Mouse (Mus musculus): ENCODE measurements around the gene Col2a1.

Gene Col2a1

DNA sequence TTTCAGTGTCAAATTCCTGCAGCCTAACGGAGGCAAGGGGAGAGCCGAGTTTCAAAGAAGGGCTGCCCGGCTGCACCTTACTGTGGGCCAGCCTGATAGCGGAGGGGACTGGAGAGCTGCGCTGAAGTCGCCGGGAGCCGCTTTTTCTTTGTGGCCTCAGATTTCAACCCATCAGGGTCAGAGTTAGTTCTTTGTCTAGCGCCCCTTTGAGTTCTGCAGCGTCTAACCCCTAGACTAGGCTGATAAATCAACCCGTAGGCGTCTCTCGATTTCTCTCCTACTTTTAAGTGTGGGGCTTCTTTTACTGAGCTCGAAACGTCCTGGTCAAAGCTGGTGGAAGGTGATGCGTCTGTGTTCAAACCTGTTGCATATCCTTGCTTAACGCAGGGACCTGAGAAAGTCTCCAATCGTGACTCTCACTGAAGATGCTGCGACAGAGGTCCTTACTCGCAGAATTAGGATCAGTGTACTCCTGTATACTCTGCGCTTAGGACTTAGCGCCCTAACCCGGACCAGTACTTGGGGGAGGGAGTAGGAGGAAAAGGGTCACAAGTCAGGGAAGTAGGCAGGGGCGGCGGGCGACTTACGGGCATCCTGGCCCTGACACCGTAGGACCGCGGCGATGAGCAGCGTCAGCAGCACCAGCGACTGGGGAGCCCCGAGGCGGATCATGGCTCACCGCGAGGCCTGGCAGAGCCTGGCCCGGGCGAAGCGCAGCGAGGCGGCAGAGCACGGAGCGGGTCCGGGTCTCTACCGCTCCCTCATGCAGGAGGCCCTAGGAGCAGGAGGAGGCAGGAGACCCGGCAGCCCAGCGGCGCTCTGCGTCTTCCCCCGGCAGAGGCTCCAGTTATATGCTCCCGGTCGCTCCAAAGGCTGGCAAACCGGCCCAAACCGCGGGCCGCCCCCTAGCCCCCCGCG lies at the start of gene Col2a1:
Gene Col2a1 (minus strand): TSS at position 874 of the 918 bp plus-strand sequence.
- DNase-seq = no peak

DNA sequence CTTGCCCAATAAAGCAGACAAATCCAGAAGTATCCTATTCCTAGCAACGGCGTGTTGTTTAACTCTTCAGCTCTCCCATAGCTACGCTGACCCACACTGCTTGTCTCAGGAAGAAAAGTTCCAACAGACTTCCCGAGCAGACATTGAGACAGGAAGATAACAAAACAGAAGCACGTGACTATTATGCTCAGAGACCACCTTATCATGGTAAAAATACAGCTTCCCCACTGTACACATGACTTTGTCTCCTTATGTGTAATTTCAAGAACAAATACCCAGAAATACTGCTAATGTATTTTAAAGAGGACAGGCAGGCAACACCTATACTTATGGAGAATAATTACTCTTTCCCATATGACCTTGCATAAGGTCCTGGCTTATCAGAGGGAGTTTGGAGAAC lies 47.2 kb upstream of the Col2a1 start:
- DNase-seq = no peak

DNA sequence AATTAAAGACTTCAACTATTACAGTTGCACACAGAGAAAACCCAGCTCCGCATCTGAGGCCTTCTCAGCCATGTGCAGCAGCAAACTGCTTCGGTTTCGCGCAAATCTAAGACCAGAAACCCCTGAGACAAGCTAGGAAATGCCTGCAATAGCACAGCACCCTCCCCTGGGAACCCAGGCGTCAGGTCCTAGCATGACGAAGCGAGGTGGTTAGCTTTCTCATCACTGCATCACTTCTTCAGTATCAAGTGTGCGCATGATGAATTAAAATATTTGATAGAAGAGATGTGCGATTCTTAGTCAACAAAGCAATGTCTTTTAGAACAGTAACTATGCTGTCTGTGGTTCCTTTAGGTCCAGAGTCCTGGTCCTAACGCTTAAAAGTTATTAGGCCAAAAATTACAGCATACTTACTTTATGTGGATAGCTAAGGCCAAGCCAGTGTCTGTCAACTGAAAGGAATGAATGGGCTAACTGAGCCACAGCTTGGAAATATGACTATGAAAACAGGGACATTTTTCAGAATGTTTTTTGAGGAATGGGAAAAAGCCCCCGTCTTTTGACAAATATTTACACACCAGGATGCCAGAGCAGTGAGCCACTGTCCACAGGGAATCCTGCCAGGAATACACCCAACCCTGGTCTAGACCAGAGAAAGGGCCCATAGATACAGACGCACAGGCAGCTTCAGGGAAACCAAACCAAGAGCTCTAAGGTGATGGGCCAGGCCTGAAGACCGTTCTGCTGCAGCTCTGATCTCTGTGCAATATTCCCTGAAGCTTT lies 44.6 kb upstream of the Col2a1 start:
- DNase-seq = no peak

GRCm38 (mm10) chr15:98044387-98044786 lies 39.9 kb upstream of the Col2a1 start:
- DNase-seq = no peak

DNA sequence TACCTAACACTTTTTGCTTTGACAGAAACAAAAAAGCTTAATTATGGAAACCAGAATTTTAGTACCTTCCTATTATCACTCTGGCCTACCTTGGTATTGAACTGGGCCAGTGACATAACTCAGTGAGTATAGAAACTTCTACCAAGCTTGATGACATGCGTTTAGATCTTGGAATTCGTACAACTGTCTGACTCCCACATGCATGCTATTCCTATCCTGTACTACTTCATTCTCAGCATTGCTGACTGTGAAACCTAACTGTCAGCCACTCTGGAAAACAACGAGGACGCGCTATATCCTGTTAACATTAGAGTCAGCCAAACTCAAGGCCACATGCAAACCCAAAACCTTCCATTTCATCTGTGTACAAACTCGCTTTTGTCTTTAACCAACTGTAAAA lies 39.5 kb upstream of the Col2a1 start:
- no peak for DNase-seq

DNA sequence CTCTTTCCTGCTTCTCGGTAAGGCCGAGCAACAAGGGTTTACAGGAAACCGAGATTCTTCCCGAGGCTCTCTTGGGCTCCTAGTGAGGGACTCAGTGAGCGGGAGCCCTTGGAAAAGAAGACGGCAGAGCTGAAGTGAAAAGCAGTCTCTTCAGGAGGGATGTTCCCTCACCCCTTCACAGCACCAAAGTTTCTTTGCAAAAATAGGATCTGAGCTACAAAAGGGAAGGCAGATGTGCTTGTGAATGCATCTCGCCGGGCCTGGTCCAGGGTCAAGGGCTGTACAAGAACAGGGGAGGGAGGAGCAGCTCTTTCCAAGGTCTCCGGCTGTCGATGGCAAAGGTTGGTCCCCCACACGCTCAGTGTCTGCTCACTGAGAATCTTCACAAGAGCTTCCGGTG lies 38.0 kb upstream of the Col2a1 start:
- no peak for DNase-seq

DNA sequence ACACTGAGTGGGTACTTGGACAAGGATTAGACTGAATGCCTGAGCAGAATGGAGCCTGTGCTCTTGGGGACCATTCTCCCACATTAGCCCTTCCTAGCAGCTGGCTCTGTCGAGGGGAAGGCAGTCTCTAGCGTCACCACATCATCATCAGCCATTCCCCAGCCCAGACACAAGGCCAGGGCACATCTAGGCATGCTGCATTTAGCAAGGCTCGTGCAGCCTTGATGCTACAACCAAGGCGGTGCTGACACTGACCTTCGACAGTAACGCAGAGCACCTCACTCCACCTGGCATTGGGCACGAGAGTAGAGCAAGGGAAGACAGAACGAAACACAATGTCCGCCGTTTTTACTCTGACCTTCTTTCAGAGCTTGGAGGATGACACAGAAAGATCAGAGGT lies 35.2 kb upstream of the Col2a1 start:
- DNase-seq = no peak

DNA sequence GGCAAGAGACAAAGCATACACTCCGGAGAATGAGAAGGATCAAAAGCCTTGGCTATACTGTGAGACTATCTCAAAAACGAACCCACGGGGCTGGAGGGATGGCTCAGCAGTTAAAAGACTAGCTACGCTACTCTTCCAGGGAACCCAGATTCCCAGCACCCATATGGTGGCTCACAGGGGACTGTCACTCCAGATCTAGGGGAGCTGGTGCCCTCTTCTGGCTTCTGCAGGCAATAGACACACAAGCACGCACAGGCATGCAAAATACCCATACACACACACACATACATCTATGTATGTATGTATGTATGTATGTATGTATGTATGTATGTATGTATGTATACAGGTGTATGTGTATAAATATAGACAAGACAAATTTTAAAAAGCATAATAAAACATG lies 32.1 kb upstream of the Col2a1 start:
- no peak for DNase-seq

DNA sequence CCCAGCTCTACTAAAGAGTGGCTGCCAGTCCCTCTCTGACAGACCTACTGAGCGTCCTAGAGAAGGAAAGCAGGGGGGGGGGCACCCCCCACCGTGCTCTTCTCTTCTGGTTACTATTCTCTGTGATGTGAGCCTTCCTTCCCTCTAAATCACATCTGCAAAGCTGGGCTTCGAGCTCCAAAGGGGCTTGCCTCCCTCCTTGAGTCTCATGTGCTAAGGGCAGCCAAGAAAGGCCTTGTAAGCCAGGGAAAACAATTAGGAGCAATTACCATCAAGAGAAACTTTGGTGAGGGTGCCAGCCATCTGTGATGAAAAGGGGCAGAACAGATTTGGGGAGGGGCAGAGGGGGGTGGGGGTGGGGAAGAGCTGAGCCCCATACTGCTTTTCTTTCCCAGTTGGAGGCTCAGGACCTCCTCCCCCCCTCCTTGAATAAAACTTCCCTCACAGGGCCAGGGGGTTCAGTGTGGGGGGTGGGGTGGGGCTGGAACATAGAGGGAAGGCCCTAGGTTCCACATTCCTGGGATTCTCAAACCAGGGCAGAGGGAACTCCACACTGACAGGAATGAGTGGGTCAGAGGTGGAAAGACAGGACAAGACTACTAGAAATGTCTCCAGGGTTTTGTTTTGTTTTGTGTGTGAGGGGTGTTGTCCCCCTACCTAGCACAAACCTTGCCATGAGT lies 30.7 kb upstream of the Col2a1 start:
- DNase-seq = no peak

DNA sequence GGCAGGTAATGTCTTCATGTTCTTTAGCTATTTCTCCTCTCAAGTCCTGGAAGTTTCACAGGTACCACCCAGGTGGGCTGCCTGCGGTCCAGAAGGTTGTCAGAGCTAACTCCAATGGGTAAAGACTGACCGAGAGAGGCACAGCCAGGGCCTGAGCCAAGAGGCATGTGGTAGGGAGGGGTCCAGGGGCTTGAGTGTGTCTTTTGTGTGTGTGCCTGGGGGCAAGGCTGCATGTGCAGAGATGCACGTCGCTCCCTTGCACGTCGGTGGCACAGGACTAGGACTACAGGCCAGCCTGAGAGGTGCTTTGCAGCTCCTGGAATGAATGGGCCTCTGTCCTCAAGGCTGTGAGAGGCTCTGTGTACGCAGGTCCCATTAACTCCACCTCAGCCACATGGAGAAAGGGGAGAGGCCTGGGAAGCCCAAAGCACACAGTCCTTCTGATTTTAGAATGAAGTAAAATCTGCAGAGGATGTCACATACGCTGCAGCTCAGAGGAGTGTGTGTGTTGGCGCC lies 28.8 kb upstream of the Col2a1 start:
- DNase-seq = no peak

DNA sequence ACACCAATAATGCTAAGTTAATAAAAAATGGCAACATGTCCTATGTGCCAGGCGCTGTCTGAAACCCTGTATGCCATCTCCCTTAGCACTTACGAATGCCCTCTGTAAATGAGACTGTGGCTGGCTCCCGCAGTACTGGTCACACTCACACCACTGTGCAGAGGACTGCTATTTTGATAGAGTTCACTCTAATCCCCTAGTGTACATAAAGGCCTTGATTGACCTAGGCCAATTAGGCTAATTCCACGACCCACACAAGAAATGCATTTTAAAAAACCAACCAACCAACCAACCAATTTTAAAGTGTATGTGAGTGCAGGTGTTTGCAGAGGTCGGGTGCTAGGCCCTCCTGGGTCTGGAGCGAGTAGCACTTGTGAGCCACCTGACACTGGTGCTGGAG lies 25.3 kb upstream of the Col2a1 start:
- no peak for DNase-seq

GRCm38 (mm10) chr15:98026967-98027904 lies 22.7 kb upstream of the Col2a1 start:
- no peak for DNase-seq

GRCm38 (mm10) chr15:98025611-98026010 lies 21.1 kb upstream of the Col2a1 start:
- DNase-seq = no peak

GRCm38 (mm10) chr15:98023137-98023536 lies 18.6 kb upstream of the Col2a1 start:
- DNase-seq = no peak

DNA sequence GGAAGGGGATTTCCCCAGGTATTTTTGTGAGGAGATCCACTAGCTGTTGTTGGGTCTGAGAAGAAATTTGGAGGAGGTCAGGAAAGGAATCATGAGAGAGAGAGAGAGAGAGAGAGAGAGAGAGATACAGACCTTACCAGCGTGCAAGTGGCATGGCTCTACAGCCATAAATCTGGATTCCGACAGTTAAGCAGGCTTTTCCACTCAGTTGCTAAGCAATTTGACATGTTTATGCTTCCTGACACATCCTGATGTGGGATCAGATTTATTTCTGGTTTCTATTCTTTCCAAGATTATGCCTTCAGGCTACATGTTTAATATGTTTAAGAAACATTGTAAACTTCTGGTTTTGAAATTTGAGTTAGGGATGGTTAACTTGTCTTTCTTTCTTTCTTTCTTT lies 17.4 kb upstream of the Col2a1 start:
- no peak for DNase-seq

- no peak for DNase-seq
Observed at GRCm38 (mm10) chr15:98019047-98019446, 14.6 kb upstream of the Col2a1 start.

GRCm38 (mm10) chr15:98017925-98018324 lies 13.4 kb upstream of the Col2a1 start:
- DNase-seq = no peak

GRCm38 (mm10) chr15:98012810-98013209 lies 8.3 kb upstream of the Col2a1 start:
- no peak for DNase-seq

DNA sequence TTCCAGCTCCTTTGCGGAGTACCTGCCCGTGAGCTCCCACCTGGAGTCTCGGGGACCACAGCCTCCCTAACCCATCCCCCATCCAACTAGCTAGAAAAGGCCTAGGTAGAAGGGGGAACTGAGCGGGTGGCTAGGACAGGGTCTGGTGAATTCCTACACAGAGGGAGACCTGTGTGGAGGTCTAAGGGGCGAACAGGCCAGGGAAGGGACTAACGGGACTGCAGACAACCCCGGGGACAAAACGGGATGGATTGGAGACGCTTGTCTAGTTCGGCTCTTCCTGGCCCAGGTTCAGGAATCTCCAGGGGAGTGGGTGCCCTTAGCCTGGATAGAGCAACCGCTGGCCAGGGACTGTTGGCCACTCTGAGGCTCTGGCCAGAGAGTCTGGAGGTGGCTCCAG lies 686 bp upstream of the Col2a1 start:
- no peak for DNase-seq

GRCm38 (mm10) chr15:98004740-98005159 lies 255 bp upstream of the Col2a1 start:
- DNase-seq = no peak

DNA sequence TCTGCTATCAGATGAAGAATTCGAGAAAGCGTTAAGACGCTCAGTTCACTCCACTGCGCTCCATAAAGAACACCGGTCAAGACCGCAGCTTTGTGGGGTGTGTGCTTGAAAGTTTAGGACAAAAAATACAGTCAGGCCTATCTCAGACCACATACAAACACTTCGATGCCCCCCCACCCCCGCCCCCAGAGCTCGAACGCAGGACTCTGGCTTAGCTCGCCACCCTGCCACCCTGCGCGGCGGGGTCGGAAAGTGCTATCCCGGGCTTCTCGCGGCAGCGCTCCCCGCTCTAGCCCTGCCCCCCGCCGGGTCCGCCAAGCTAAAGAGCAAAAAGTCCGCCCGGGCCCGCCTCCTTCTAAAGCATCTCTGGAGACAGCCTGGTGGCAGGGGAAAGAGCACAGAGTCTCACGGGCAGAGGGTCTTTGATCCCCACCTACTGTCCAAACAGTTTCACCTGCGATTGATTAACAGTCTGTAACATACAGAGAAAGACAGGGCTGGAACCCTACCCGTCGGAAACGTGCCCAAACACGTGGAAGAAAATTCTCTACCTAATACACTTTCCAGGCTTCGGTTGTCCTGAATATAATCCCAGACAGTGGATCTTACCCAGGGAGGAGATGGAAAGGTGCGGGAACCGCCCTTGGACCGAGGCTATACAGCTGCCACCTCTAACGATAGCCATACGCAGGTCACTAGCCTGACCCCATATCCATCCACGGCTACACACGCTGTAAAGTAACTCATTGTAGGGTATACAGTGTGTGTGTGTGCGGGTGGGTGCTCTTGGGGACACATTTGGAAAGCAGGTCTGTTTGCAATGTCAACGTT lies 1.3 kb downstream of the Col2a1 start:
- no peak for DNase-seq
